Mouse (Mus musculus) small intestine, adult 2 months (tissue): ENCODE measurements around the gene Htra3.

Source experiments
- CTCF ChIP-seq: fragments of 200-500 bp; IDR thresholded peaks from 2 replicates; pipeline ENCODE4 v1.5.1; 2012; ENCODE audit warnings: low read depth, mild to moderate bottlenecking, control low read depth, inconsistent platforms, low read length, moderate library complexity, mixed read lengths; ENCODE audit not compliant: insufficient replicate concordance, insufficient read length; ENCODE audit errors: extremely low read depth
- POLR2A ChIP-seq: fragments of 200-500 bp; IDR thresholded peaks from 2 replicates; pipeline ENCODE4 v1.6.1; 2012; ENCODE audit warnings: low read depth, mild to moderate bottlenecking, control low read depth, inconsistent platforms, low read length, moderate library complexity

DNA sequence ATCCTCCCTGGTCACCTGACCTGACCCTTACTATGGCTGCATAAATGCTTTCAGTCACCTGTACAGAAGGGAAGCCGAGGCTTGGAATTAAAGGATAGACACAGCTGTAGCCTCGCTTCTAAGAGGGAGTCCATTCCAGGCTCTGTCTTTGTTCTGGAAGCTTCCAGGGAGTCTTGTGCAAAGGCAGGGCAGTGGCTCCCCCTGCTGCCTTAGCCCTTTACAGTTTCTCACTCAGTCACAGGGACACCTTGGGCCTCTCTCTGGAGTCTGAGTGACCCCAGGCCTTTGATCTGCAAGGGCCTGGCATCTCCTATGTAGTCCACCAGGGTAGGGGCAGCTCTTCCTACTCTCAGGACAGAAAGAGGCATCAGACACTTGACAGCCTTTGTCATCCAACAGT lies 1.4 kb upstream of the Htra3 start:
- TF ChIP-seq POLR2A (no peak), CTCF (peak; percentile 57; the same call in 1 of the 2 replicates)
